Mouse (Mus musculus) liver, embryonic 14.5 days (tissue): Measurements from ENCODE around the gene Rasd2. TPM values are rescaled to one million over a fixed set of nuclear protein-coding genes. Genes with fewer than 3 reads are reported as not detected.

Experiments used
- ATAC-seq: fragments of 200-750 bp; cut with Nextera tagmentation; 2 replicates; pipeline ENCODE4 v1.8.0; 2017; ENCODE audit warnings: moderate number of reproducible peaks, mild to moderate bottlenecking, moderate library complexity; ENCODE audit not compliant: insufficient read depth
- DNase-seq, 3 experiments: peaks; one replicate each; pipeline ENCODE4 v3.0.0-alpha.2; 2012 to 2013; ENCODE audit warnings: low read depth in 3 of 3, low spot score in 3 of 3
- H3K27ac ChIP-seq: fragments of 300-500 bp; sonication (generic); 2 replicates; pipeline ENCODE4 v1.5.1; 2014; ENCODE audit warnings: moderate library complexity, mild to moderate bottlenecking, control low read depth, inconsistent platforms
- H3K27me3 ChIP-seq: fragments of 300-500 bp; sonication (generic); 2 replicates; pipeline ENCODE4 v1.6.1; 2014; ENCODE audit warnings: mild to moderate bottlenecking, low read length, moderate library complexity; ENCODE audit not compliant: control insufficient read depth, insufficient read depth
- H3K36me3 ChIP-seq: fragments of 300-500 bp; sonication (generic); replicated peaks from 2 replicates; pipeline ENCODE4 v1.6.1; 2014; ENCODE audit warnings: low read depth; ENCODE audit not compliant: control insufficient read depth, insufficient read depth
- H3K4me1 ChIP-seq, 2 experiments: fragments of 200-500 bp in 1 of 2; fragments of 300-500 bp in 1 of 2; sonication (generic) in 1 of 2; replicated peaks; 2 replicates each; pipeline ENCODE4 v1.6.1; 2012 to 2014; ENCODE audit warnings: antibody characterized with exemption in 1 of 2, inconsistent platforms in 1 of 2, low read length in 1 of 2; ENCODE audit not compliant: control insufficient read depth in 2 of 2, insufficient read depth in 2 of 2
- H3K4me2 ChIP-seq: fragments of 300-500 bp; sonication (generic); 2 replicates; pipeline ENCODE4 v1.6.1; 2014; ENCODE audit warnings: low read depth, mild to moderate bottlenecking, control low read depth, moderate library complexity
- H3K4me3 ChIP-seq, 2 experiments: fragments of 200-500 bp in 1 of 2; fragments of 300-500 bp in 1 of 2; sonication (generic) in 1 of 2; 2 replicates each; pipeline ENCODE4 v1.5.1; 2012 to 2014; ENCODE audit warnings: low read depth in 2 of 2, low read length in 2 of 2, mild to moderate bottlenecking in 2 of 2, control low read depth in 1 of 2, inconsistent platforms in 1 of 2, moderate library complexity in 1 of 2; ENCODE audit not compliant: insufficient read depth in 1 of 2
- H3K9ac ChIP-seq: fragments of 300-500 bp; sonication (generic); replicated peaks from 2 replicates; pipeline ENCODE4 v1.6.1; 2014; ENCODE audit warnings: mild to moderate bottlenecking, control low read depth, moderate library complexity
- H3K9me3 ChIP-seq: fragments of 300-500 bp; sonication (generic); 2 replicates; pipeline ENCODE4 v1.6.1; 2016; ENCODE audit warnings: low read length, mixed read lengths; ENCODE audit not compliant: control insufficient read depth
- CTCF ChIP-seq: IDR thresholded peaks from 2 replicates; pipeline ENCODE4 v1.5.1; 2016; ENCODE audit warnings: antibody characterized with exemption, low read depth, control low read depth
- EP300 ChIP-seq: IDR thresholded peaks from 2 replicates; pipeline ENCODE4 v1.6.1; 2016; ENCODE audit warnings: antibody characterized with exemption, low read depth
- whole genome bisulfite sequencing: fragments of 180-500 bp; shearing (Covaris S2); extraction: QIAGEN DNeasy Blood & Tissue Kit; methylation state at CpG from one replicate; pipeline ENCODE4 v1.1.7; 2014; ENCODE audit not compliant: insufficient replicate concordance; 5-methylcytosine and 5-hydroxymethylcytosine counted together
- polyA plus RNA-seq, 2 experiments: library from polyadenylated mRNA; depleted of rRNA in 1 of 2; stranded (reverse) in 1 of 2; unstranded in 1 of 2; fragments of >200 nt; fragmentation: Nextera tagmentation in 1 of 2; extraction: Ambion mirVana in 1 of 2; gene quantifications; 2 replicates each; pipeline versions ENCODE4 v1.2.1 to v1.2.3; 2012 to 2014

Gene Rasd2
- polyA plus RNA-seq, 2 experiments, result not detected

GRCm38 (mm10) chr8:75197170-75197569, 16.6 kb upstream of the Rasd2 start:
- no peak for TF ChIP-seq CTCF
- TF ChIP-seq EP300, result no peak
- H3K27ac ChIP-seq, result no peak overlapping the region
- H3K4me1 ChIP-seq, result no peaks in the 10 kb centered on the region
- no peaks in the 10 kb centered on the region for H3K9me3 ChIP-seq
- H3K4me3 ChIP-seq, result no peak overlapping the region
- no peaks in the 10 kb centered on the region for H3K27me3 ChIP-seq
- no peak overlapping the region for H3K9ac ChIP-seq
- H3K4me2 ChIP-seq, result no peak overlapping the region
- no peaks in the 10 kb centered on the region for H3K36me3 ChIP-seq
- WGBS, result 42% methylated on average over 3 of the region's 3 CpGs
- DNase-seq (no peak), ATAC-seq (no peak)

GRCm38 (mm10) chr8:75197862-75198261, 15.9 kb upstream of the Rasd2 start:
- TF ChIP-seq EP300 (no peak), CTCF (no peak)
- H3K27ac ChIP-seq, result no peak overlapping the region
- no peaks in the 10 kb centered on the region for H3K4me1 ChIP-seq
- H3K4me3 ChIP-seq, result no peak overlapping the region
- DNase-seq, result no peak
- H3K9me3 ChIP-seq, result no peaks in the 10 kb centered on the region
- no peaks in the 10 kb centered on the region for H3K27me3 ChIP-seq
- H3K9ac ChIP-seq, result no peak overlapping the region
- H3K4me2 ChIP-seq, result no peak overlapping the region
- ATAC-seq, result no peak
- 41% methylated on average over 4 of the region's 4 CpGs for WGBS
- no peaks in the 10 kb centered on the region for H3K36me3 ChIP-seq

GRCm38 (mm10) chr8:75198300-75198699, 15.4 kb upstream of the Rasd2 start:
- Histone ChIP-seq H3K4me2 (no peak overlapping the region), H3K27me3 (no peaks in the 10 kb centered on the region), H3K9ac (no peak overlapping the region), H3K27ac (no peak overlapping the region), H3K4me3 (no peak overlapping the region), H3K4me1 (no peaks in the 10 kb centered on the region), H3K36me3 (no peaks in the 10 kb centered on the region), H3K9me3 (no peaks in the 10 kb centered on the region)
- DNase-seq (no peak), ATAC-seq (no peak)
- no peak for TF ChIP-seq EP300
- no peak for TF ChIP-seq CTCF

GRCm38 (mm10) chr8:75198988-75199765, 14.6 kb upstream of the Rasd2 start:
- H3K4me3 ChIP-seq, result no peak overlapping the region
- ATAC-seq (no peak), DNase-seq (no peak)
- H3K4me2 ChIP-seq, result no peak overlapping the region
- H3K27ac ChIP-seq, result no peak overlapping the region
- no peaks in the 10 kb centered on the region for H3K36me3 ChIP-seq
- no peaks in the 10 kb centered on the region for H3K27me3 ChIP-seq
- H3K9me3 ChIP-seq, result no peaks in the 10 kb centered on the region
- TF ChIP-seq EP300 (no peak), CTCF (no peak)
- no peak overlapping the region for H3K9ac ChIP-seq
- no peaks in the 10 kb centered on the region for H3K4me1 ChIP-seq
- WGBS, result 45% methylated on average over 5 of the region's 5 CpGs

GRCm38 (mm10) chr8:75199914-75200313, 13.8 kb upstream of the Rasd2 start:
- no peak overlapping the region for H3K4me2 ChIP-seq
- 24% methylated on average over 1 of the region's 1 CpGs for WGBS
- TF ChIP-seq CTCF, result no peak
- no peak for TF ChIP-seq EP300

More at GRCm38 (mm10) chr8:75199914-75200313, 13.8 kb upstream of the Rasd2 start:
- no peaks in the 10 kb centered on the region for H3K27me3 ChIP-seq
- H3K27ac ChIP-seq, result no peak overlapping the region
- no peaks in the 10 kb centered on the region for H3K36me3 ChIP-seq
- no peaks in the 10 kb centered on the region for H3K4me1 ChIP-seq
- ATAC-seq (no peak), DNase-seq (no peak)
- no peaks in the 10 kb centered on the region for H3K9me3 ChIP-seq
- no peak overlapping the region for H3K4me3 ChIP-seq
- H3K9ac ChIP-seq, result no peak overlapping the region
